Mouse (Mus musculus): ENCODE results near the gene Zbtb1. TPM values are rescaled to one million over a fixed set of nuclear protein-coding genes. Genes with fewer than 3 reads are reported as not detected.

Zbtb1 gene
- total RNA-seq, 2 experiments from 2014 or later: 3.5 to 4.2 TPM

- no peak for DNase-seq (ENCODE audit: low spot score)
- intact Hi-C loops (cut with DNase I): no loop called here
These were observed 74.3 kb downstream of the Zbtb1 start for GRCm38 (mm10) chr12:76444359-76444772.

DNA sequence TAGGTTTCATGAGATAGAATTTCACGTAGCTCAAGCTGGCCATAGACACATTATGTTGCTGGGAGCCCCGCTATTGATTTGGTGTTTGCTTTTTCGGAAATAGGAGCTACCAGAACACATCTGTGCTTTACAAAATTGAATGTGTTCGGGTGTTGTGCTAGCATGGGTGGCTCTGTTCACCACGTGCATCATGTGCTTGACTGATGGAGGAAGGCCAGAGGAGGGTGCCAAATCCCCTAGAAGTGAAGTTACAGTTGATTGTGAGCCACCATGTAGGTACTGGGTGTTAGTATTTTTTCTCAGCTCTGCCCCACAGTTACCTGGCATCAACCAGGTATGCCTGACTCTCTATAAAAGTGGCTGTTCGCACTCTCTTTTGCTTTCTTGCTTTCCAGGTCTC lies 74.8 kb downstream of the Zbtb1 start:
- intact Hi-C loops (cut with DNase I): no loop called here
- no peak for DNase-seq (ENCODE audit: low spot score)

GRCm38 (mm10) chr12:76446201-76446600 lies 76.1 kb downstream of the Zbtb1 start:
- intact Hi-C loops (cut with DNase I): no loop called here
- no peak for DNase-seq (ENCODE audit: low spot score)

Other genes starting within 250 kb of the Zbtb1 start
- gene Esr2, start 193.0 kb upstream of the Zbtb1 start, total RNA-seq (2021): under 1 TPM in 1 of 2 experiments, not detected in 1; 0.08 TPM
- gene Tex21, start 123.5 kb upstream of the Zbtb1 start, total RNA-seq (2021): not detected
- 10 to 100 TPM; 29.1 to 31.4 TPM for gene Mthfd1, start 115.0 kb upstream of the Zbtb1 start, total RNA-seq (2021)
- gene Akap5, start 45.4 kb upstream of the Zbtb1 start, total RNA-seq (2021): 1 to 10 TPM; 2.1 to 2.7 TPM
- gene Zbtb25, start 664 bp upstream of the Zbtb1 start, total RNA-seq (2021): 1 to 10 TPM; 6.7 to 7.8 TPM
- gene Hspa2, start 33.9 kb downstream of the Zbtb1 start, total RNA-seq (2021): 1 to 10 TPM; 6.0 to 7.0 TPM
- gene Ppp1r36, start 47.3 kb downstream of the Zbtb1 start, total RNA-seq (2021): not detected
- gene Plekhg3, start 160.6 kb downstream of the Zbtb1 start, total RNA-seq (2021): 10 to 100 TPM; 13.5 to 16.6 TPM